Mouse (Mus musculus) CH12.LX (cell line): Measurements from ENCODE around the gene Jdp2.

Experiments
- CHD1 ChIP-seq: IDR thresholded peaks from 2 replicates; pipeline ENCODE4 v1.6.1; 2012; ENCODE audit warnings: low read depth, low read length, improper control_type of control experiment, inconsistent platforms
- CTCF ChIP-seq, 2 experiments: IDR thresholded peaks in 1 of 2; conservative IDR thresholded peaks in 1 of 2; 2 replicates each; pipeline ENCODE4 v1.5.1; 2011 to 2012; ENCODE audit warnings: low read depth in 2 of 2, low read length in 2 of 2, improper control_type of control experiment in 1 of 2, inconsistent platforms in 1 of 2, mild to moderate bottlenecking in 1 of 2, moderate library complexity in 1 of 2
- JUND ChIP-seq: conservative IDR thresholded peaks from 2 replicates; pipeline ENCODE4 v1.6.1; 2011; ENCODE audit warnings: low read depth, low read length, improper control_type of control experiment
- KAT2A ChIP-seq: IDR thresholded peaks from 2 replicates; pipeline ENCODE4 v1.6.1; 2012; ENCODE audit warnings: low read length, improper control_type of control experiment, inconsistent platforms; ENCODE audit not compliant: insufficient replicate concordance
- NRF1 ChIP-seq: IDR thresholded peaks from 2 replicates; pipeline ENCODE4 v1.6.1; 2014; ENCODE audit warnings: low read depth, mild to moderate bottlenecking, inconsistent platforms, low read length, improper control_type of control experiment, moderate library complexity
- POLR2A ChIP-seq: IDR thresholded peaks from 2 replicates; pipeline ENCODE4 v1.6.1; 2011; ENCODE audit warnings: low read depth, mild to moderate bottlenecking, improper control_type of control experiment, low read length

GRCm38 (mm10) chr12:85647346-85647745 is 48.5 kb downstream of the Jdp2 start:
- TF ChIP-seq POLR2A (no peak), JUND (no peak), CTCF (conservative IDR thresholded peaks at IDR 0.05 in 1 of 2, IDR thresholded peaks at IDR 0.05 in 1 of 2; ENCODE audit: low read depth in 2 of 2, low read length in 2 of 2) (peak in 1 of 2 experiments; percentile 73; a peak in 2 of 4 replicates), CHD1 (no peak), NRF1 (no peak), KAT2A (no peak)
